Mouse (Mus musculus): Measurements from ENCODE around the gene Mab21l1.

DNA sequence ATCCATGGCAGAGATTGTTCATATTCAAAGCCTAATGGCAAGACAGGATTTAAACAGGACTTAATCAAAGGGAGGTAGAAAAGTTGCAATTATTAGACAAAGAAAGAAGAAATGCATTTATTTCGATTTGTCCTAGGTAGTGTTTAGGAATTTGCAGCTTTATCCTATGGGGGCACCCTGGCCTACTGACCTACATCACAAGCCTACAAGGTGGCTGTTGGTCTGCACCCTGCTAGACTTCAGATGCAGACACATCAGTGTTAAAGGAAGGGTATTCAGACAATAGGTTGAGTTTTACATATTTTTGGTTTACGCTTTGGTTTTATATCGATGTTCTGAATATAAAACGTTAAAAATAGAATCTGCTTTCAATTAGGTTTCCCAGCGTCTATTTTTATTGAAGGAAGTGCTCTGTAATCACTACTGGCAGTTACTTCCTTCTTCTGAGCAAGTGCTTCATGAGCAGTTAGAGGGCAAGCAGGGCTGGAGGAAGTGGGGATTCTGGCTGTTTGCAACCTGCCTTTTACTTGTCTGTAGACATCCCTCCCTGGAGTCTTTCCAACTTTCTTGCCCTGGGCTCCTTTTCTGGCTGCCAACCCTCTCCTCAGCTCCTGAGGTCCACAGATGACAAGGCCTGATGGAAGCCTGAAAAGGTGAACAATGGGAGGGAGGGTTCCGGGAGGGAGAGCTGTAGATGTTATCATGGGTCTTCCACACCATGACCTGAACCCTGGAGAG is 34.5 kb downstream of the Mab21l1 start:
- no peak for TF ChIP-seq CHD2 (IDR thresholded peaks at IDR 0.05; ENCODE audit: low read depth, low read length)
- TF ChIP-seq HCFC1 (IDR thresholded peaks at IDR 0.05; ENCODE audit: borderline replicate concordance, insufficient read depth, low read length), result no peak

All from ES-E14 (cell line).